Mouse (Mus musculus) WW6 (cell line): ENCODE results near the gene Nrg4.

ENCODE experiments used
- DNase-seq: peaks from one replicate; pipeline ENCODE4 v3.0.0-alpha.2; 2013; ENCODE audit warnings: low read depth, low spot score

Gene Nrg4

DNA sequence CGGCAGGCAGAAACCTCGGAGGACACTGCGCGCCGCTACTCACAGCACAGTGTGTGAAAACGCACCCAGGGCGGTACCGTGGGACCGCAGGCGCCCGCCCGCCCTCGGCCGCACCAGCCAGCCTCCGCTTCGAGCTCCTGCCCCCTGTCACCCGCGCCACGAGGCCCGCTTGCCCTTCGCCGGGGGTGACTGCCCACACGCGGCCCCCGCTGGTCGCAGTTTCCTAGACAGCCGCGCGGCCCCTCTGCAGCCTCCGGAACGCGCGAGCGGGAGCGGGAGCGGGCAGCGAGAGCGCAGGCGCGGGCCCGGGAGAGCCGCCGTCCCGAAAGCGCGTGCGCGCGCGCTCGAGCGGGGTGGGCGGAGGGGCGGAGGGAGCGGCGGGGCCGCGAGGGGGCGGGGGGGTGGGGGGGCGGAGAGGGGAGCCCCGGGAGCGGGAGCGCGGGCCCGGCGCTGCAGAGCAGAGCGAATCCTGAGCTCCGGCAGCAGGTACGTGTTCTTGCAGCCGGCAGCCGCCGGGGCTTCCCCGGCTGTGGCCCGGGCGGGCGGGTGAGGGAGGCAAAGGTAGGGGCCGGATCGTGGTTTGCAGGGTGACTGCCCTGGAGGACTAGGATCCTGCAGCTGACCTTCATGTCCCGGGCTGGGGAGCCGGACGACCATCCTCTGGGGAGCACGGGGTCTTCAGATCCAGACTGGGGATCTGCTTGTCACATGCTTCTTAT is at the start of gene Nrg4, which contains the start of gene Tmem266:
Gene Nrg4 (minus strand): TSS at position 330 of the 719 bp plus-strand sequence.
Gene Tmem266 (plus strand): TSS at position 399 of the 719 bp plus-strand sequence.
- peak; percentile 38 for DNase-seq

DNA sequence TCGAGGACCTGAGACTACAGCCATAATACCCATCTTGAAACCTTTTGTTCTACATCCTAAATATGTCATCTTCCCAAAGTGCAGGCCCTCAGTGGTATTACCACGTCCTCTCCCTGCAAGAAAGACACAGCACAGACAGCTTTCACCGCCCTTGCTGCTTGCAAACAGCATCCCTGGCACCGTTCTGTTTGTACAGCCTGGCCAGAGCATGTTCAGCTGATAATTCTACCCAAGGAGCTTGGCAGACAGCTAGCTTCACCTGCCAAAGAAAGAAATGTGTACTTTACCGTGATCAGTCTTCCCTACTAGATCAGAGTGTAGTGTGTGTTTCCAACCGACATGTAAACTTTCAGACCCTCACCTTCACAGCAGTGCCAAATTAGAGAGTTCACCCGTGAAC is 45.3 kb upstream of the Nrg4 start:
- DNase-seq = no peak

DNA sequence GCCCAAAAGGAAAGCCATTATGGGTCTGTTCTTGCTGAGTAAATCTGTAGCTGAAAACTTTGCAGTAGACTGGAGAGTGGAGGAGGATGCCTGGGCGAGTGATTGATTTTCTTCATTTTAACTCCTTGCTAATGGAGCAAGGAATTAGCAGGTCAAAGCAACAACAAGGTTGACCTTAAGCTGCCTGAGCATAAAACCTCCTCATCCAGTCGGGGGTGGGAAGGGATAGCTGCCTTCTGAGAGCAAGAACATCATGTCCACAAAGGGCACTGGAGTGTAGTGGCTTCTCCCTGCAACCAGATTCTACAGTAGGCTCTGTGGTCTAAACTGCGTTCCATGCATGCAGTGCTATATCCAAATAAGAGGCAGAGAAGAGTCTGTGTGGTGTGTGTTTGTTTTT is 41.4 kb upstream of the Nrg4 start:
- no peak for DNase-seq

DNA sequence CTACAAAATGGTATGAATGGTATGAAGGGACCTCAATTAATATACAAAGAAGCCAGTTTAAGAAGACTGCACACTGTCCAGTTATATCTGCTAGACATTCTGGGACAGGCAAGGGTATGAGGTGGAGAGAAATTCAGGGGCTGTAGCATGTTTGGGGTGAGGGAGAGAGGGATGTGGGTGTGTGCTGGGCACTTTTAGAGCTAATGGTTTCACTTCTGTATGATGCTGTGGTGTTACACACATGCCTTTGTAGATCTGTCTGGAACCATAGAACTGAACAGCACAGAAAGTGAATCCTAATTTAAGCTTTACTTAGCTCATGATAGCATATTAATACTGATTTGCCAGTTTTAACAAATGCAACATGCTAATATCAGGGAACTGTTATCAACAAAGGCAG is 37.1 kb upstream of the Nrg4 start:
- DNase-seq = no peak

DNA sequence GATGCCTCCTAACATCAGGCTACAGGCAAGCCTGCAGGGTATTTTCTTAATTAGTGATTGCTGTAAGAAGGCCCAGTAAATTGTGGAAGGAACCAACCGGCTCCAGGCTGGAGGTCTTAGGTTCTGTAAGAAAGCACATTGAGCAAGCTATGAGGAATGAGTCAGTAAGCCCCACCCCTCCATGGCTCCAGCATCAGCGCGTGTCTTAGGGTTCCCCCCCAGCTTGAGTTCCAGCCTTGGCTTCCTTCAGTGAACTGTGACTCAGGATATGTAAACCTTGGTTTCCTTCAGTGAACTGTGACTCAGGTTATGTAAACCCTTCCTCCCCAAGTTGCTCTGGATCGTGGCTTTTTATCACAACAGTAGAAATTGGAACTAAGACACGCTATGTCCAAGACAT is 35.3 kb upstream of the Nrg4 start:
- no peak for DNase-seq

DNA sequence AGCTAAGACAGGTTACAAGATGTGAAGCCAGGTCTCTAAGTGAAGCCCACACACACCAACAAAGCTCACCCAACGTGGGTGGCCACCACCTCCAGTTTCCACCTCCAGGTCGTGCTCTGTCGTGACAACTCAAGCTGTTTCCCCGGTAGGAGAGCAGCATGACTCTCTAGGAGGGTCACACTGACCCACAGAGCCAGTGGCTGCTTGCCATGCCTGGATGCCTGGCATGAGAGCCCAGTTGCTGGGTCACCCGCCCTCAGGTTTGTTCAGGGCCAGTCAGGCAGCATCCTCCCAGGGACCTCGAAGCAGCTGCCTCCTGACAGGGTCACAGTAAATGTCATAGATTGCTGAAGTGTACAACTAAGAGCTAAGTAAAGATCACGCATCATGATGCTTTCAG is 34.2 kb upstream of the Nrg4 start:
- DNase-seq = no peak

- no peak for DNase-seq
These were observed 33.7 kb upstream of the Nrg4 start for GRCm38 (mm10) chr9:55360372-55360771.

GRCm38 (mm10) chr9:55357164-55357563 is 30.5 kb upstream of the Nrg4 start:
- no peak for DNase-seq

DNA sequence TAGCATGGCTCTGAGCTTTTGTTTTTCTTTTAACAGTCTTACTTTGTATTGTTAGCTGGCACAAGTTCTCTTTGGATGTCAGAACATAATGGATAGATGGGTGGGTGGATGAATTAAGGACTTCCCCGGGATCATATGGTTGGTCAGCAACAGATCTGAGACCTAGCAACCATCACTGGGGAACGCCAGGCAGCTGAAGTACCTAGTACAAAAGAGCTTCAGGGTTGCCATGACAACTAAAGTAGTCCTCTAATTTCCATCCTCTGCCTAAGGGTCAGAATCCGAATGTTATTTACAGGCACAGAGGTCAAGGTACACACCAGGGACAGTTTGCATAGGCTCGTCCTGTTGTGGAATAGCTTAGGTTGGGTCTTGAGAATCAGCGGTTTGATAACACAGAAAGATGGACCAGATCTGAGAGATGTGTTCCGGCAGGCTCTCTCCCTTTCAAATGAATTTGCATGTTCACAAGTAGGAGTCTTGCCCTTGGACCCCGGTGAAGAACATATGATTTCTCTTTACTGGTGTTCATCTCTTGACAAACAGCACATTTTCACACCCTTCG is 28.7 kb upstream of the Nrg4 start:
- DNase-seq = no peak

GRCm38 (mm10) chr9:55354686-55355085 is 28.0 kb upstream of the Nrg4 start:
- no peak for DNase-seq

GRCm38 (mm10) chr9:55348664-55349063 is 22.0 kb upstream of the Nrg4 start:
- no peak for DNase-seq

DNA sequence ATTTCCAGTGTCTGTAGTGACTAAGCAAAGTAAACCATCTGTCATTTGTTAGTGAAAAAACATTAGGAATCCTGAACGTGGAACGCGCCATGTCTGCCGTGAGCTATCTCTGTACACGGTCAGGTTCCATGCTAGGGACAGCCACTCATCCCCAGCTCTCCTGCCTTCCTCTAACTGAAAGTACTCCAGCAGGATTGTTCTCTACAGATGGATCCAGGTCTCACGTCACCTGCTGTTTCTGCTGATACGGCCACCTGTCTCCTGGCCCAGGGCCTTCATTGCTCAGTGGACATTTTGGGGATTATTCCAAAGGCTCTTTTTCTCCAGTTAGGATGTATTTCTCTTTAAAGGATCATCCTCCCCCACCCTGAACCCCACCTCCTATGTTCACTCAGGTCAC is 18.7 kb upstream of the Nrg4 start:
- DNase-seq = no peak

- DNase-seq = no peak
These were observed 17.5 kb upstream of the Nrg4 start for GRCm38 (mm10) chr9:55344165-55344564.

DNA sequence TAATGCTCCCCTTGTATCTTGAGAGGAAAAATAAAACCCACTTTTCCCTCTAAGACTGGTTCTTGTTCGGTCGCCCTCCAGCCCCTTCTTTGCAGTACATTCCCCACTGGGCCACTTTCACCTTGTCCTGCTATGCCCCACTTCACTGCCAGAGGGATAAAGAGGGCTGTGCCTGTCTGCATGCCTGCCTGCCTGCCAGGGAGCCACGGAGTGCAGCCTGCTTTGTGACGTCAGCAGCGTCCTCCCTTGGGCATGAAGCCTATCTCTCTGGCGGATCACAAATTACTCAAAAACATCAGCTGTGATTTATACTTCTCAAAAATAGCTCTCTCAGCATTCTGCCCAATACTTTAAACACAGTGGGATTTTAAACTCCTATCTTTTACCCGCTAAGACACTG is 6.3 kb upstream of the Nrg4 start:
- DNase-seq = no peak

DNA sequence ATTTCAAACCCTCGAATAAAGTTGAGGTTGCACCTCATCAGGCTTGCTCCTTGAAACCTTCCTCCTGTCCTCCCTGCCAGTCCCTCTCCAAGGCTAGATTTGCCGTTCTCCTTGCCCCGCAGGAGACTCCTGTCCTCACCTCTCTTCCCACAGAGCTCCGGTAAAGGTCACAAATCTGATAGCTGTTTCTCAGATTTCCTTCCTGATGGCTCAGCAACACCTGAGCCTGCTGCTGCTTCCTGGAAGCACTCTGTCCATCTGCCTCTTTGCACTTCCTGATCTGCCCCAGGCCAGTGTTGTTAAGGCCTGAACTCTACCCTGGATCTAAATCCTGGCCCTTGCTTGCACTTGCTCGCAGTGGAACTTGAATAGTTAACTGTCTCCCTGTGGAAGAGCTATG is 5.8 kb upstream of the Nrg4 start:
- no peak for DNase-seq

DNA sequence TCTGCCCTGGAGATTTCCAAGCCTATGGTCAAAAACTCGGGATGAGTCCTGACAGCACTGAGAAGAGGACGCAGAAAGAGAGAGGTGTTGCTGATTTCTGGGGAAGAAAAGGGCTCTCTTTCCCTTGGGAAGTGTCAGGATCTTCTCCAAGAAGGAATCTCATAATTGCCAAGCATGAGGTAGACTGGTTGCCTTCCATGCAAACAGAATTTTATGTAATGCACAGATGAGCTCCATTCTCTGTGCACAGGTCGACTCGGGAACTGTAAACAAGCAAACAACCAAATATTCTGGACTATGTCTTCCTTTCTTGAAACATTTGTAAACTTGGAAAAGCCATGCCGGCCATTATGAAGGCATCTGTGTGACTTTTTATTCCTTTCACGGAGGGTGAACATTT is 2.8 kb upstream of the Nrg4 start:
- DNase-seq = no peak

DNA sequence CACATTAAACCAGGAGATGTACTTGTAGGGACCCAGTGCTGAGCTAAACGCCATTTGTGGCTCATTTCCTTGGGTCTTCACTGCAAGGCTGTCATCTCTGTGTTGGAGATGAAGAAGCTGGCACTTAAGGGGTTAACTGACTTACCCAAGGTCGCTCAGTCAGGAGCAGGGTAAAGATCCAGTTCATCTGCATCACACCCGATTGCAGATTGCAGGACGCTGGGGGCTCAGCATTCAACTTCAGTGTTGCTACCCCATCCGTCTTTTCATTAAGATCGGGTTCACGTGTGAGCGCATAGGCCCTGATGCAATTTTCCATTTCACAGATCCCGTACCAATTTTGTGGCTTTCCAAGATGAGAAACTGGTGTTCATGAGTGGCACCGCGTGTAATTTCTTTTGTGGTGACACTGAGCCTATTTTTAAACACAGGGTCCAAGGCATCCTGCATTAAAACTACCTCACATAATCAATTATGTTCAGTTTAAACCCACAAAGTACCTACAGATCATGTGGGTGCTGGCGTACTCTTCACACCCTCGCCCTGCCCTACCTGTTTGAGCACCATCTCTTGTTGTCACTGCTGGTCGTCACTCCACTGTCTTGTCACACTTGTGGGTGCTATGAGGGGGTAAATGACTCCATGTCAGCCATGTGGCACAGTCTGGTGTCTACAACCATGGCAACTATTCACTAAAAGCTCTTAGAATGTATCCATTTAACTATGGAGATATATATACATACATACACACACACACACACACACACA is 1.7 kb upstream of the Nrg4 start:
- no peak for DNase-seq

DNA sequence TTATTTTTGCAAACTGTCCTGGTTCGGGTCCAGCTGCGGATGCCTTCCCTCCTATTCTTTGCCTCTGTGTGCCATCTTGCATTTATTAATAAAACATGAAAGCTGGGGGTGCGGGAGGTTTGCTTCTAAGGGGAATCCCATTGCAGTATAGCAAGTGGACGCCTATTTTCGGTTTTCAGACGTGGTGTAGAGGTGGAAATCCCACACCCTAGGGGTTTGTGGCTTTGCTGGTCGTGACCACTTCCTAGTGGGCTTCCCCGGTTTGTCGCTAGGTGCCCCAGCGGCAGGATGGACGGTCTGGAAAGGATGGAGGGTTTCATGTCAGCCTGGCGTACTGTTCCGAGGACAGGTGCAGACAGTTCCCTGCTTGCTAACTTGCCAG is 581 bp upstream of the Nrg4 start:
- no peak for DNase-seq

GRCm38 (mm10) chr9:55325564-55326514 is 805 bp downstream of the Nrg4 start:
- no peak for DNase-seq

DNA sequence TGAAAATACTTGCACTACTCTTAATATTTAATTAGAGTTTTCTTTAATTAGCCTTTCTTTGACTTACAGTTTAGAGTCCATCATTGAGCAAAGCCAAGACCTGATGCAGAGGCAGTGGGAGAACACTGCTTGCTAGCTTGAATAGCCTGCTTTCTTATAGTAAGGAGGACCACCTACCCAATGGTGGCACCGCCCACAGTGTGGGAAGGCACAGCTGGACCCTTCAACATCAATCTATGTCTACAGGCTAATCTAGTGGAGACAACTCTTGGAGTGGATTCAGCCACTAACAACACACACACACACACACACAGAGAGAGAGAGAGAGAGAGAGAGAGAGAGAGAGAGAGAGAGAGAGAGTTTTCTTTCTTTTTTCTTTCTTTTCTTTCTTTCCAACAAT is 1.6 kb downstream of the Nrg4 start:
- no peak for DNase-seq

GRCm38 (mm10) chr9:55324516-55324915 is 2.1 kb downstream of the Nrg4 start:
- DNase-seq = no peak

- no peak for DNase-seq
These were observed 2.6 kb downstream of the Nrg4 start for GRCm38 (mm10) chr9:55324085-55324484.
